Mouse (Mus musculus): ENCODE data around the gene Spsb1. TPM values are rescaled to one million over a fixed set of nuclear protein-coding genes. Genes with fewer than 3 reads are reported as not detected.

Gene Spsb1
- total and polyA plus RNA-seq, 3 experiments = 0.08 TPM; not detected in 2

GRCm38 (mm10) chr4:149886298-149887271, 68.3 kb downstream of the Spsb1 start:
- TF ChIP-seq GATA1 (IDR thresholded peaks at IDR 0.05; ENCODE audit: borderline replicate concordance, low read length) (no peak), GATA2 (IDR thresholded peaks at IDR 0.05; ENCODE audit: borderline replicate concordance, low read depth, low read length) (no peak), TAL1 (conservative IDR thresholded peaks at IDR 0.05; ENCODE audit: low read depth, low read length) (no peak), CTCF (IDR thresholded peaks at IDR 0.05; ENCODE audit: low read depth, low read length) (no peak), POLR2AphosphoS5 (IDR thresholded peaks at IDR 0.05; ENCODE audit: insufficient replicate concordance, low read depth, low read length) (no peak)
- DNase-seq (ENCODE audit: low spot score) (no peak), ATAC-seq (ENCODE audit: extremely low read depth, insufficient number of reproducible peaks, low FRiP score, poor library complexity, severe bottlenecking) (no peak)
- no peaks in the 10 kb centered on the region for H3K36me3 ChIP-seq (replicated peaks)
- H3K9me3 ChIP-seq (replicated peaks) = no peaks in the 10 kb centered on the region
- H3K4me3 ChIP-seq (ENCODE audit: low read depth, low read length) = no peak overlapping the region
- no peaks in the 10 kb centered on the region for H3K4me1 ChIP-seq (ENCODE audit: insufficient read depth, low read depth, low read length)
- no peaks in the 10 kb centered on the region for H3K27me3 ChIP-seq (ENCODE audit: insufficient read depth, low read length)

GRCm38 (mm10) chr4:149883990-149884389, 70.9 kb downstream of the Spsb1 start:
- ATAC-seq (ENCODE audit: extremely low read depth, insufficient number of reproducible peaks, low FRiP score, poor library complexity, severe bottlenecking) (no peak), DNase-seq (ENCODE audit: low spot score) (no peak)
- no peaks in the 10 kb centered on the region for H3K27me3 ChIP-seq (ENCODE audit: insufficient read depth, low read length)
- H3K4me3 ChIP-seq (ENCODE audit: low read depth, low read length) = no peak overlapping the region
- H3K4me1 ChIP-seq (ENCODE audit: insufficient read depth, low read depth, low read length) = no peaks in the 10 kb centered on the region
- no peak for TF ChIP-seq GATA2 (IDR thresholded peaks at IDR 0.05; ENCODE audit: borderline replicate concordance, low read depth, low read length)
- no peak for TF ChIP-seq TAL1 (conservative IDR thresholded peaks at IDR 0.05; ENCODE audit: low read depth, low read length)
- no peak for TF ChIP-seq CTCF (IDR thresholded peaks at IDR 0.05; ENCODE audit: low read depth, low read length)
- no peak for TF ChIP-seq POLR2AphosphoS5 (IDR thresholded peaks at IDR 0.05; ENCODE audit: insufficient replicate concordance, low read depth, low read length)
- TF ChIP-seq GATA1 (IDR thresholded peaks at IDR 0.05; ENCODE audit: borderline replicate concordance, low read length) = no peak
- no peaks in the 10 kb centered on the region for H3K9me3 ChIP-seq (replicated peaks)
- H3K36me3 ChIP-seq (replicated peaks) = no peaks in the 10 kb centered on the region

- ATAC-seq (ENCODE audit: extremely low read depth, insufficient number of reproducible peaks, low FRiP score, poor library complexity, severe bottlenecking) (no peak), DNase-seq (ENCODE audit: low spot score) (no peak)
- TF ChIP-seq GATA2 (IDR thresholded peaks at IDR 0.05; ENCODE audit: borderline replicate concordance, low read depth, low read length) (no peak), GATA1 (IDR thresholded peaks at IDR 0.05; ENCODE audit: borderline replicate concordance, low read length) (no peak), POLR2AphosphoS5 (IDR thresholded peaks at IDR 0.05; ENCODE audit: insufficient replicate concordance, low read depth, low read length) (no peak), CTCF (IDR thresholded peaks at IDR 0.05; ENCODE audit: low read depth, low read length) (no peak), TAL1 (conservative IDR thresholded peaks at IDR 0.05; ENCODE audit: low read depth, low read length) (no peak)
- Histone ChIP-seq H3K27me3 (ENCODE audit: insufficient read depth, low read length) (no peaks in the 10 kb centered on the region), H3K4me3 (ENCODE audit: low read depth, low read length) (no peak overlapping the region), H3K36me3 (replicated peaks) (no peaks in the 10 kb centered on the region), H3K4me1 (ENCODE audit: insufficient read depth, low read depth, low read length) (no peaks in the 10 kb centered on the region), H3K9me3 (replicated peaks) (no peaks in the 10 kb centered on the region)
Observed at GRCm38 (mm10) chr4:149882139-149882916, 72.5 kb downstream of the Spsb1 start.

GRCm38 (mm10) chr4:149880908-149881307, 73.9 kb downstream of the Spsb1 start:
- Histone ChIP-seq H3K27me3 (ENCODE audit: insufficient read depth, low read length) (no peaks in the 10 kb centered on the region), H3K9me3 (replicated peaks) (no peaks in the 10 kb centered on the region), H3K36me3 (replicated peaks) (no peaks in the 10 kb centered on the region), H3K4me3 (ENCODE audit: low read depth, low read length) (no peak overlapping the region), H3K4me1 (ENCODE audit: insufficient read depth, low read depth, low read length) (no peaks in the 10 kb centered on the region)
- ATAC-seq (ENCODE audit: extremely low read depth, insufficient number of reproducible peaks, low FRiP score, poor library complexity, severe bottlenecking) = no peak
- TF ChIP-seq TAL1 (conservative IDR thresholded peaks at IDR 0.05; ENCODE audit: low read depth, low read length) (no peak), GATA2 (IDR thresholded peaks at IDR 0.05; ENCODE audit: borderline replicate concordance, low read depth, low read length) (no peak), GATA1 (IDR thresholded peaks at IDR 0.05; ENCODE audit: borderline replicate concordance, low read length) (no peak), CTCF (IDR thresholded peaks at IDR 0.05; ENCODE audit: low read depth, low read length) (no peak), POLR2AphosphoS5 (IDR thresholded peaks at IDR 0.05; ENCODE audit: insufficient replicate concordance, low read depth, low read length) (no peak)
- no peak for DNase-seq (ENCODE audit: low spot score)

DNA sequence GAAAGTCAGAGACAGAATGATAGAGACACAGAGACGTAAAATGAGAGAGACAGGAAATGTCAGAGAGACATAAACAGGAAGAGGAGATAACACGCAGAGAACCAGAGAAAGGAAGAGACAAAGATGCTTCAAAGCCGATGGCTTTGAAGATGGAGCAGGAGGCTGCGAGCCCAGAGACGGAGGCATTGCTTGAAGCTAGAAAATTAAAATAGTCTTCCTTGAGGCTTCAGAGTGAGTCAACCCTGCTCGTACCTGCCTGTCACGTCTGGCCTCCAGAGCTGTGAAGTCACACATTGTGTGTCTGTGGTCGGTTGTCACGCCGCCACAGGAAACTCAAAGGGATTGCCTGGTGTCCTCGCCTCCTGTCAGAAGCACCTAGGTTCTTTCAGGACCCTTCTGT, 74.9 kb downstream of the Spsb1 start:
- DNase-seq (ENCODE audit: low spot score) (no peak), ATAC-seq (ENCODE audit: extremely low read depth, insufficient number of reproducible peaks, low FRiP score, poor library complexity, severe bottlenecking) (no peak)
- no peak overlapping the region for H3K4me3 ChIP-seq (ENCODE audit: low read depth, low read length)
- no peaks in the 10 kb centered on the region for H3K27me3 ChIP-seq (ENCODE audit: insufficient read depth, low read length)
- no peaks in the 10 kb centered on the region for H3K4me1 ChIP-seq (ENCODE audit: insufficient read depth, low read depth, low read length)
- H3K36me3 ChIP-seq (replicated peaks) = no peaks in the 10 kb centered on the region
- TF ChIP-seq POLR2AphosphoS5 (IDR thresholded peaks at IDR 0.05; ENCODE audit: insufficient replicate concordance, low read depth, low read length) (no peak), CTCF (IDR thresholded peaks at IDR 0.05; ENCODE audit: low read depth, low read length) (no peak), GATA1 (IDR thresholded peaks at IDR 0.05; ENCODE audit: borderline replicate concordance, low read length) (no peak), TAL1 (conservative IDR thresholded peaks at IDR 0.05; ENCODE audit: low read depth, low read length) (no peak), GATA2 (IDR thresholded peaks at IDR 0.05; ENCODE audit: borderline replicate concordance, low read depth, low read length) (no peak)
- H3K9me3 ChIP-seq (replicated peaks) = no peaks in the 10 kb centered on the region

DNA sequence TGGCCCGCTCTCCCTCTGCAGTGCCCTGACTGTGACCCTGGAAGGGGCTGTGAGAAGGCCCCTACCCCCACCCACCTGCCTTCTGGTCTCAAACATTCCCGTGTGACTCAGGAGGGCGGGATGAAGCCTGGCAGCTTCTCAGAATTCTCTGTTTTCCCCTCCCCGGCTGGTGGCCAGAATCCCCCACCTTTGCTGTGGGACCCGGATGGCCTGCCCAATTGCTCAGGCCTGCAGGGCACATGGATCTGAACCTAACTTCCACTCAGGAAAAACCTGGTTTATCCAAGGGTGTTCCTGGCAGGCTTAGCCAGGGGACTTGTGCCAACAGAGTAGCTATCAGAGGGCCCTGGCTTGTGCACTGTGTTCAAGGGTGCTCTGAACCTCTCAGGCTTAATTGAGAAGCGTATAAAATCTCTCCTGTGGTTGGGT, 76.8 kb downstream of the Spsb1 start:
- TF ChIP-seq GATA1 (IDR thresholded peaks at IDR 0.05; ENCODE audit: borderline replicate concordance, low read length) (no peak), TAL1 (conservative IDR thresholded peaks at IDR 0.05; ENCODE audit: low read depth, low read length) (no peak), POLR2AphosphoS5 (IDR thresholded peaks at IDR 0.05; ENCODE audit: insufficient replicate concordance, low read depth, low read length) (no peak), GATA2 (IDR thresholded peaks at IDR 0.05; ENCODE audit: borderline replicate concordance, low read depth, low read length) (no peak), CTCF (IDR thresholded peaks at IDR 0.05; ENCODE audit: low read depth, low read length) (no peak)
- DNase-seq (ENCODE audit: low spot score) (no peak), ATAC-seq (ENCODE audit: extremely low read depth, insufficient number of reproducible peaks, low FRiP score, poor library complexity, severe bottlenecking) (no peak)
- no peak overlapping the region for H3K4me3 ChIP-seq (ENCODE audit: low read depth, low read length)
- no peaks in the 10 kb centered on the region for H3K36me3 ChIP-seq (replicated peaks)
- H3K9me3 ChIP-seq (replicated peaks) = no peaks in the 10 kb centered on the region
- no peaks in the 10 kb centered on the region for H3K4me1 ChIP-seq (ENCODE audit: insufficient read depth, low read depth, low read length)
- no peaks in the 10 kb centered on the region for H3K27me3 ChIP-seq (ENCODE audit: insufficient read depth, low read length)

All from G1E (cell line).